Mouse (Mus musculus) olfactory bulb, adult 2 months (tissue): ENCODE data around the gene Syce1l.

Experiments used
- CTCF ChIP-seq: fragments of 200-500 bp; IDR thresholded peaks from 2 replicates; pipeline ENCODE4 v1.5.1; 2012; ENCODE audit warnings: low read depth, mild to moderate bottlenecking, low read length, moderate library complexity; ENCODE audit not compliant: insufficient read depth
- POLR2A ChIP-seq: fragments of 200-500 bp; IDR thresholded peaks from 2 replicates; pipeline ENCODE4 v1.6.1; 2012; ENCODE audit warnings: mild to moderate bottlenecking, low read depth, low read length, moderate library complexity; ENCODE audit not compliant: insufficient read depth

DNA sequence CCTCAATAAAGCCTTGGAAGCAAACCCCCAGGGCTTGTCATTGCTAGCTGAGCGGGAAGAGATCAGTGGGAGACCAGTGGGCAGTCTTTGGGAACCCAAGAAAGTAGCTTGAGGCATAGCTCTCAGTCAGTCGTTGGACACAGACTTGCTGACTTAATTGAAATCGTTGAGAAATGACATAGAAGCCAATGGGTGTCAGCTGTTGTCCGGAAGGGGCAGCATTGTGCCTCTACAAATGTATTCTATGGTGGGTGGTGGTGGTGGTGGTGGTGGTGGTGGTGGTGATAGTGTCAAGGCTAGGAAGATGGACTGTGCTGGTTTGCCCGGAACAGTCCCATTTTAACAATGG is 6.8 kb upstream of the Syce1l start:
- TF ChIP-seq CTCF: no peak
- no peak for TF ChIP-seq POLR2A
